Mouse (Mus musculus) small intestine, adult 2 months (tissue): ENCODE measurements around the gene Cabp7.

Experiments
- CTCF ChIP-seq: fragments of 200-500 bp; IDR thresholded peaks from 2 replicates; pipeline ENCODE4 v1.5.1; 2012; ENCODE audit warnings: low read depth, mild to moderate bottlenecking, control low read depth, inconsistent platforms, low read length, moderate library complexity, mixed read lengths; ENCODE audit not compliant: insufficient replicate concordance, insufficient read length; ENCODE audit errors: extremely low read depth
- POLR2A ChIP-seq: fragments of 200-500 bp; IDR thresholded peaks from 2 replicates; pipeline ENCODE4 v1.6.1; 2012; ENCODE audit warnings: low read depth, mild to moderate bottlenecking, control low read depth, inconsistent platforms, low read length, moderate library complexity

DNA sequence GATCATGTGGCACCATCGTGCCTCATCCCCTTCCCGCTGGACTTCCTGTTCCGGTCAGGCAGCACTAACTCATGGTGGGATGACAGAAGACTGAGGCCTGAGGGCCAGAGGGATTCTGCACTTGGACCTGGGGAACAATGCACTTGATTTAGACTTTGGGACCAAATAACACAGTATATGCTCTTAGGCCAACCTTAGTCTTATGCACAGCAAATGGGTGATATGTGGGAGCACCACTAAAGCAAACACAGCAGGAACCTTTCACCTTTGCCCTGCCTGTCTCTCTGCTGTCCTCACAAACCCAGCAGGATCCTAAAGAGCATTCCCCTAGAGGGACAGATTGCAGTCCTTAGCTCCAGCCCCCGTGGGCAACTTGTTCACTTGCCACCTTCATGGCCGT lies 5.8 kb downstream of the Cabp7 start:
- no peak for TF ChIP-seq CTCF
- no peak for TF ChIP-seq POLR2A
